Mouse (Mus musculus): ENCODE measurements around the gene Hist1h2bf. TPM values are rescaled to one million over a fixed set of nuclear protein-coding genes. Genes with fewer than 3 reads are reported as not detected.
A peak's percentile ranks its signal among the peaks of the same experiment; 100 is the strongest.
"Not testable (repeated sequence)": the region's sequence is repeated elsewhere in the genome, so short reads cannot be mapped to it uniquely, and the experiment has no call there.

The Hist1h2bf gene
- polyA plus RNA-seq, 1 experiment from 2014 or later = 6.0 TPM

DNA sequence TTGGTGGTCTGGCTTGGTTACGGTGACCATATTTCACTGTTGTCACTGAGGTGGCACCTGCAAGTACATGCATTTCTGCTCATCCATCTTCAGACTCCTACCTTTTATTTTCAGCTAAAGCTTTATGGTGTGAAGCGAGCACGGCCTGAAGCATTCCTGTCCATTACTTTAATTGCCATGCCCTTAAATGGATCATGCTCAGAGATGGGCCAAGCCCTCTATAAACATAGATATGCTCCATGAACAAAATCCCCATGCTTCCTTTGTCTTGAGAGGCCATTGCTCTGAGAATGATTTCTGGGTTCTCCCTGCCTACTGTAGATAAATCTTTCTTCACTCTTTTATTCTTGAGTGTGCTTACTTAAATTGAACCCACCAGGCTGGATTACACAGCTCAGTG is 30.5 kb upstream of the Hist1h2bf start:
- Histone ChIP-seq H3K36me3 (no peaks in the 10 kb centered on the region), H3K27me3 (no peaks in the 10 kb centered on the region), H3K4me2 (no peak overlapping the region), H3K9me3 (replicated peaks) (no peaks in the 10 kb centered on the region), H3K4me1 (0 out of 2 replicates have a peak, but pooled peaks cover 3% of the 10 kb centered on the region), H3K27ac (no peak overlapping the region), H3K9ac (no peak overlapping the region), H3K4me3 (replicated peaks) (no peak overlapping the region)
- WGBS = 47% methylated on average over 3 of the region's 3 CpGs
- ATAC-seq (replicated peaks; ENCODE audit: low FRiP score) = peak; percentile 77

DNA sequence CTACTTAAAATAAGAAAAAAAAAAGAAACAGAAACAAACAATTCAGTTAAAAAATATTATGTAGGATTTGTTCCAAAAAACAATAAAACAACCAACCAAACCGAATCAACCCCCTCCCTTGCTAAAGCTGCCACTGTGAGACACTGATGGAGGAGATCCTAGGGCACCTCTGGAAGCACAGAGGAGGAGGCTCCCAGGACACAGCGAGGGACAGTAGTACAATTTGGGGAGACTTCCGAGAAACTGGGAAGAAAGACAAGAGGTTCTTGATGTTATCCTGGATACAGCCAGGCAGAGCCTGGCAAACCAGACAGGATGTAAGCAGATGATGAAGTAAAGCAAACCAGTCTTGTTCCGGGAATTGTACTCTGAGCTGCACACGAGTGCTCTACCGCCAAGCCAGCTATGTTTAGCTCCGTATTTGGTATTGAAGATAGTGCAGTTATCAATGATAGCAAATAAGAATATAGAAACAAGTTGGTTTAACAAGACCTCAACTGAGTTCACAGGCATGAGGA is 29.2 kb upstream of the Hist1h2bf start:
- no peak for ATAC-seq (replicated peaks; ENCODE audit: low FRiP score)
- 67% methylated on average over 7 of the region's 7 CpGs for WGBS
- Histone ChIP-seq H3K27me3 (no peaks in the 10 kb centered on the region), H3K27ac (no peak overlapping the region), H3K9ac (no peak overlapping the region), H3K4me1 (0 out of 2 replicates have a peak, but pooled peaks cover 3% of the 10 kb centered on the region), H3K4me2 (no peak overlapping the region), H3K9me3 (replicated peaks) (no peaks in the 10 kb centered on the region), H3K4me3 (replicated peaks) (no peak overlapping the region), H3K36me3 (no peaks in the 10 kb centered on the region)

DNA sequence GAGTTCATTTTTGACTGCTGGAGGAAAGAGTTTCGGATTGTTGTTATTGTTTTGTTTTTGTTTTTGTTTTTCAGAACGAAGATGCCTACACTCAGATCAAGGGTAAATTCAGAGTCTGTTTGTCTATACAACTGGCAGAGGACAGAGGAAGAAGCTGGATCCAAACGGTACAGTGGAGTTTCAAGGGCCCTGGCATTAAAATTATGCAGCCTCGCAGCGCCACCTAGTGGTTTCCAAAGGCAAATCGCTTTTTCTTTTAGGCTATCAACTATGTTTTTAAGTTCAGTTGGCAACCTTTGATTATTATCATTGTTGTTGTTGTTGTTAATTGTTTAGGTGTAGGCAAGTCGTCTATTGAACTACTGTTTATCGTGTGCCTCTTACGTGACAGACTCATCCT is 24.0 kb upstream of the Hist1h2bf start:
- Histone ChIP-seq H3K4me2 (no peak overlapping the region), H3K4me1 (peaks cover 8% of the 10 kb centered on the region), H3K4me3 (replicated peaks) (no peak overlapping the region), H3K36me3 (no peaks in the 10 kb centered on the region), H3K9me3 (replicated peaks) (no peaks in the 10 kb centered on the region), H3K9ac (no peak overlapping the region), H3K27me3 (no peaks in the 10 kb centered on the region), H3K27ac (no peak overlapping the region)
- ATAC-seq (replicated peaks; ENCODE audit: low FRiP score) = 0 out of 2 replicates have a peak, but pooled peaks have one; percentile 56
- WGBS = 6% methylated on average over 9 of the region's 9 CpGs

DNA sequence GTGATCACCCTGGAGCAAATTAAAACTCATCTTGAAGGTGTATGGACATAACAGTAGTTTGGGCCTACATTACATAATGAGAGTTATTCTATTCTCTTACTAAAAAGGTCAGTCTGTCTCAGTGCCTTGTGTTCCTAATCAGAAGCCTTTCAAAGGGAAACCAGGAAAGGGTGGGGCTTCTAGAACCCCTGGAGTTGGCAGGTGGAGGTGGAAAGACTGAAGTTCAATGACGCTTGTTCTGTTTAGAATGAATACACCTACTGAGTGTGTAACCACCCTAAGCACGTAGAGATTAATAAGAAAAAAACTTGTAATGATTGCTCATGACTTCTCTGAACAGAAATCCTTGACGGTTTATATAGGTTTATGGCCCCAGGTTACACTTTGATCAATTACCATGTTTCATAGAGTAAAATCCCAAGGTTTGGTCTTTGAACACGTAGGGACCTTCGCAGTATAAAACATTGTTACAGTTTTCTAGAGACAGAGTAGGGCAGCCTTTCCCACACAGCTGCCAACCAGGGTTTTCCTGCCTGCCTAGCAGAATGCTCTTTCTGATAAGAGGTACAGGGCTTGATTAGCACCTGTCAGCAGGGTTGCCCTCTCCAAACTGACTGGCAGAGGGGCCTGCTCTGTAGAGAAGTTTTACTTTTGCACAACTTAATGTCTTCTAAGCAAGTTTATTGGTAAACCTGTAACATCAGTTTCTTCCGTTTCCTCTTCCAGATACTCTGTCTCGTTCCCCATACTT is 21.8 kb upstream of the Hist1h2bf start:
- Histone ChIP-seq H3K4me3 (replicated peaks) (no peak overlapping the region), H3K4me1 (peaks cover 8% of the 10 kb centered on the region), H3K27me3 (no peaks in the 10 kb centered on the region), H3K27ac (no peak overlapping the region), H3K9ac (no peak overlapping the region), H3K36me3 (no peaks in the 10 kb centered on the region), H3K4me2 (no peak overlapping the region), H3K9me3 (replicated peaks) (no peaks in the 10 kb centered on the region)
- no peak for ATAC-seq (replicated peaks; ENCODE audit: low FRiP score)
- 84% methylated on average over 7 of the region's 7 CpGs for WGBS

DNA sequence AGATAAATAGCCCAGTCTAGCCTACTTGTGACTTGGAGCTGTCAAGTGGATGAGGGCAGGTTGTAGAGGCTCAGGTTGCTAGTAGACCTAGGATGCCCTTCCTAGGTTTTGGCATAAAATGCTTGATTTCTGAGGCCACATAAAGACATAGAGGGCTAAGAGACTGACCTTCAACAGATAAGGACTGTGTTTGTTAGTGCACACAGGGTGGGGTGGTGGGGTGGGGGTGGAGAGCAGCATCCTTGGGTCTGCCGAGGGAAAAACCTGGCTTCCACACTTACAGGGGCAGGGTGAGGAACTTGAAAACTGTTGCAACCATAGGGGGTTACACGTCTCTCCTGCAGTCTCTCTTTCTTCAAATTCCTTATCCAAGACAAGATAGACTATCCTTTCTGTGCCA is 21.2 kb upstream of the Hist1h2bf start:
- Histone ChIP-seq H3K9me3 (replicated peaks) (no peaks in the 10 kb centered on the region), H3K27me3 (no peaks in the 10 kb centered on the region), H3K4me1 (peaks cover 8% of the 10 kb centered on the region), H3K27ac (no peak overlapping the region), H3K4me3 (replicated peaks) (no peak overlapping the region), H3K36me3 (no peaks in the 10 kb centered on the region), H3K9ac (no peak overlapping the region), H3K4me2 (no peak overlapping the region)
- WGBS = 90% methylated on average over 2 of the region's 2 CpGs
- no peak for ATAC-seq (replicated peaks; ENCODE audit: low FRiP score)

DNA sequence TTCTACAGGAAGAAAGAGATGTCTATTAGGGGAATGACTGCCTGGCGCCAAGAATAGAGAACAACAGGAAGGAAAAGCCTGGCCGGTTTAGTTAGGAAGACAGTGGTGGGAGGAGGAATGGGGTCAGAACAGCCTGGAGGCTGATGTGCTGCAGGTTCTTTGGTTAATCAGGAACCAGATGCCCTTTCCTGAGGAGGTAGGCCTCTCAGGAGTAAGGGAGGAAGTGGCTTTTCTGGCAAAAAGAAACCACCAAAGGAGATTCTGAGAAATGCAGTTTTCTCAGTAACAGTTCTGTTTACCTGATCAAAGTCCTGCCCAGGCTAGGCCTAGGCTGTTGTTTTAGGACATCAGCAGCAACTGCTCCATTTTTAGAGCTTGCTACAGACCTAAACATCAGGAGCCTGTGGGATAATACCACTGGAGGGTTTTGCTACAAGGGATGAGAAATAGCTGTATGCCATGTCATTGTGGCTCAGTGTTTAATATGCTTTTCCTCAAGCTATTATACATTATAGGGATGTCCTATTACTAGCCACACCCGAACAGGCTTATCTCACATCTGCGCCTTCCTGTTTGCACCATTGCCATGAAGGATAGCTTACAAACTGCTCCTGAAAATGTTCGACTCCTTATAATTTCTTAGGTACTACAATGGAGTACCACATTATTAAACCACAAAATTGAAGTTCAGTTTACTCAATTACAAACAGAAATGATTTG is 19.2 kb upstream of the Hist1h2bf start:
- H3K27me3 ChIP-seq = no peaks in the 10 kb centered on the region
- ATAC-seq (replicated peaks; ENCODE audit: low FRiP score) = peak; percentile 54; the same call in 1 of the 2 replicates
- H3K27ac ChIP-seq = peak overlapping the region; percentile 88
- no peak overlapping the region for H3K4me2 ChIP-seq
- H3K36me3 ChIP-seq = no peaks in the 10 kb centered on the region
- H3K4me3 ChIP-seq (replicated peaks) = no peak overlapping the region
- WGBS = 55% methylated on average over 5 of the region's 5 CpGs
- peaks cover 8% of the 10 kb centered on the region for H3K4me1 ChIP-seq
- no peaks in the 10 kb centered on the region for H3K9me3 ChIP-seq (replicated peaks)
- no peak overlapping the region for H3K9ac ChIP-seq

DNA sequence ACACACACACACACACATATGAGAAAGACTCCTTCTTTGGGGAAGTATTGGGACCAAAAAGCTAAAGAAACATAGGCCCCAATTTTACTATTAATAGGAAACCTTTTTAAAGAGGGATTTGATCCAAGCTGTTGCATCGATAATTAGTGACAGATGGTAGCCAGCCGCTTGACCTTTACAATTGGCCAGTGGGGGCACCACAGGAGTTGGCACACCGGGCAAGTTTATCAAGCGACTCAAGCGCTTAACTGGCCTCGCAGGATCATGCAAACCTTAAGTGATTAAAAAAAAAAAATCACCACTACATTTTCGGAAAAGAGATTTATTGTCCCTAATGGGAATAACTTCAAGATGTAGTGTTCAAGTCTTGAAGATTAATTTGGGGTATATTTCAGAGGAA is 18.6 kb upstream of the Hist1h2bf start:
- Histone ChIP-seq H3K9me3 (replicated peaks) (no peaks in the 10 kb centered on the region), H3K36me3 (no peaks in the 10 kb centered on the region), H3K27ac (peak overlapping the region; percentile 88), H3K4me2 (no peak overlapping the region), H3K4me1 (peaks cover 8% of the 10 kb centered on the region), H3K9ac (no peak overlapping the region), H3K4me3 (replicated peaks) (no peak overlapping the region), H3K27me3 (no peaks in the 10 kb centered on the region)
- WGBS = 66% methylated on average over 7 of the region's 7 CpGs
- ATAC-seq (replicated peaks; ENCODE audit: low FRiP score) = no peak

DNA sequence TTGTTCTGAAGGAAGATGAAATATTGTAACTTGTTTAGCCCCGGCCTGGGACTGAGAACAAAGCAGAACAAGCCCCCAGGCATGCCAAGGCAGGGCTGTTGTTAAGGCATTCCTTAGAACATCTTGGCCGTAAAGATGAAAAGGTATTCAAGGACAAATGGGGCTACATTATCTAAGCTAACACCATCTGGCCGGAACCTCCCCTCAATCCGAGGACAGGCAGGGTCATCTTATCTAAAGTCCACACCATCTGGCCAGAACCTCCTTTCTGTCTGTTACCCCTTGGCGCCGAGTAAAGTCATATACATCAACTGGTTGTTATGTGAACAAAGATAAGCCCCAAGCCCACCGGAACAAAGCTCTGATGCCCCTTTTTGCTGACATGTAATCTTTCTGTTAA is 17.9 kb upstream of the Hist1h2bf start:
- 77% methylated on average over 7 of the region's 7 CpGs for WGBS
- H3K27me3 ChIP-seq; H3K9me3 ChIP-seq (replicated peaks); H3K9ac ChIP-seq; ATAC-seq (replicated peaks; ENCODE audit: low FRiP score); H3K4me3 ChIP-seq (replicated peaks); H3K27ac ChIP-seq; H3K36me3 ChIP-seq; H3K4me2 ChIP-seq: not testable (repeated sequence)
- peaks cover 11% of the 10 kb centered on the region for H3K4me1 ChIP-seq

DNA sequence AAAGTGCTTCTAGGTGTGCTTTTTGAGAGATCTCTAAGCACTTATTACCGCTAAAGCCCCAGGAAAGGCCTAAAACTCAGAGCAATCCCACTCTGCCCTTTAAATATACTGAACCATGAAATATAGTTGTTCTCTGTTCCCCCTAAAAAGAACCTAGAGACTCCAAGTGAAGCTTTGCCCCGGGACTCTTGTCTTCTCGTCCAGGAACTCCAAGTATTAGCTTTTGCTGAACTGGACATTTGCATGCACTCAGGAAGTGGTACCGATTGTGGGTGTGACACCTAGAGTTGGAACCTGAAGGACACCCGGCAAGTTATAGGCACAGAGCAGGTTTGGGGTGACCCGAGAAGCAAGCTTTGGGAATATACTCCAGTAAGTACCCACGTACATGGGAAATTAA is 17.2 kb upstream of the Hist1h2bf start:
- H3K27ac ChIP-seq = no peak overlapping the region
- H3K27me3 ChIP-seq = no peaks in the 10 kb centered on the region
- H3K9me3 ChIP-seq (replicated peaks) = no peaks in the 10 kb centered on the region
- H3K4me3 ChIP-seq (replicated peaks) = no peak overlapping the region
- peaks cover 17% of the 10 kb centered on the region for H3K4me1 ChIP-seq
- H3K9ac ChIP-seq = no peak overlapping the region
- 93% methylated on average over 7 of the region's 7 CpGs for WGBS
- ATAC-seq (replicated peaks; ENCODE audit: low FRiP score) = no peak
- H3K4me2 ChIP-seq = no peak overlapping the region
- H3K36me3 ChIP-seq = no peaks in the 10 kb centered on the region

DNA sequence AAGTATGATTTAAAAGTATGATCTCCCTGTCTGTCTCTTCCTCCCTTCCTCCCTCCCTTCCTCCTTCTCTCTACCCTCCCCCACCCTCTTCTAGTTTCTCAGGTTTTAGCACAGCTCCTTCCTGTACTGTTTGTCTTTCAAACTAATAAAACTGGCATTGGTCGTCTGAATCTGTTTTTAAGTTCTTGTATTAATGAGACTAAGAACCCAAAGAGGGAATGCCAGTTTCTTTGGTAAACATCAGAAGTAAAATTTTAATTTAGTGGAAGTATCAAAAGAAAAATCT is 12.9 kb upstream of the Hist1h2bf start:
- peak overlapping the region; percentile 49 for H3K4me3 ChIP-seq (replicated peaks)
- H3K9me3 ChIP-seq (replicated peaks) = no peaks in the 10 kb centered on the region
- peaks cover 31% of the 10 kb centered on the region for H3K4me1 ChIP-seq
- ATAC-seq (replicated peaks; ENCODE audit: low FRiP score) = no peak
- H3K36me3 ChIP-seq = no peaks in the 10 kb centered on the region
- peak overlapping the region; percentile 59 for H3K4me2 ChIP-seq
- H3K9ac ChIP-seq = peak overlapping the region; percentile 53
- WGBS = 3% methylated on average over 1 of the region's 1 CpGs
- no peaks in the 10 kb centered on the region for H3K27me3 ChIP-seq
- H3K27ac ChIP-seq = peak overlapping the region; percentile 98

DNA sequence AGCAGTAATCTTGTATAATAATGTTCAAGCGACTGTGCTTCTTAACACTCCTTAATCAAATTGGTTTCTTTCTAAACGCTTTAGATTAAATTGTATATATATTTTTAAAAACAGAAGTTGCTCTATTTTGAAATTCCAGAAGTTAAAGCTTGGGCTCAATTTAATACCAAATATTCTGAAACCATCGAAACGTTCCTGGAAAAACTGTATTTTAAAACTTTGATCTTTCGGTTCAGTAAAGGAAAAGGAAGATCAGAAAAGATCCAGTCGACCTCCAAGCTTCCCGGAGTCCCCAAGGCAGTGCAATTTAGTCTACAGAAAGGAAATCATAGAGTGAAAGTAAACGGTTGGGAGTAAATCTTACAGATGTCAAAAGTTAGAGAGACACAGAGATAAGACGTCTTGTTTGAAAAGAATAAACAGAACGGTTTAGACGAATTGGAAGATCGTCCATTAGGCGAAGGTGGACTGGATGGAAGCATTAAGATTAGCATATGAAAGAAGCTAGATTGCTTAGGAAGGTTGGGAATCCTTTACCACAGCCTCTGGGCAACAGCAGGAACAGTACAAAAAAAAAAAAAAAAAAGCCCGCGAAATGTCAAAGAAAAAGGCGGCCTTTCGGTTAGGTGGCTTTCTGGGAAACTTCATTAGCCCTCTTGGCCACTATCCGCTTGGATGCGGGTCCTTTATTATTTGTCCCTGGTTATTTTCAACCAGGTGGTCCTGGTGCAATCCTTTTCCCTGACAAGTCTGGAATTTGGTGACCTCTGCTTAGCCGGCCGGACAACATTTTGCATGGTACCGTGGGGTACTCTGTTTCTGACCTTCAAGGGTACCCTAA is 12.3 kb upstream of the Hist1h2bf start:
- no peaks in the 10 kb centered on the region for H3K27me3 ChIP-seq
- ATAC-seq (replicated peaks; ENCODE audit: low FRiP score) = no peak; the same call in 1 of the 2 replicates
- H3K4me3 ChIP-seq (replicated peaks) = peak overlapping the region; percentile 49
- peak overlapping the region; percentile 98 for H3K27ac ChIP-seq
- WGBS = 1% methylated on average over 22 of the region's 22 CpGs
- H3K4me2 ChIP-seq = peak overlapping the region; percentile 59
- peaks cover 32% of the 10 kb centered on the region for H3K4me1 ChIP-seq
- no peaks in the 10 kb centered on the region for H3K36me3 ChIP-seq
- H3K9me3 ChIP-seq (replicated peaks) = no peaks in the 10 kb centered on the region
- H3K9ac ChIP-seq = peak overlapping the region; percentile 53

Data from kidney, embryonic 15.5 days (tissue).